Mouse (Mus musculus): ENCODE data around the gene Clasp1.

Clasp1 gene

GRCm38 (mm10) chr1:118388757-118389453 lies at the start of gene Clasp1:
Clasp1 (plus strand) TSS chr1:118389058.
- peak; percentile 94 to 95 for DNase-seq

DNA sequence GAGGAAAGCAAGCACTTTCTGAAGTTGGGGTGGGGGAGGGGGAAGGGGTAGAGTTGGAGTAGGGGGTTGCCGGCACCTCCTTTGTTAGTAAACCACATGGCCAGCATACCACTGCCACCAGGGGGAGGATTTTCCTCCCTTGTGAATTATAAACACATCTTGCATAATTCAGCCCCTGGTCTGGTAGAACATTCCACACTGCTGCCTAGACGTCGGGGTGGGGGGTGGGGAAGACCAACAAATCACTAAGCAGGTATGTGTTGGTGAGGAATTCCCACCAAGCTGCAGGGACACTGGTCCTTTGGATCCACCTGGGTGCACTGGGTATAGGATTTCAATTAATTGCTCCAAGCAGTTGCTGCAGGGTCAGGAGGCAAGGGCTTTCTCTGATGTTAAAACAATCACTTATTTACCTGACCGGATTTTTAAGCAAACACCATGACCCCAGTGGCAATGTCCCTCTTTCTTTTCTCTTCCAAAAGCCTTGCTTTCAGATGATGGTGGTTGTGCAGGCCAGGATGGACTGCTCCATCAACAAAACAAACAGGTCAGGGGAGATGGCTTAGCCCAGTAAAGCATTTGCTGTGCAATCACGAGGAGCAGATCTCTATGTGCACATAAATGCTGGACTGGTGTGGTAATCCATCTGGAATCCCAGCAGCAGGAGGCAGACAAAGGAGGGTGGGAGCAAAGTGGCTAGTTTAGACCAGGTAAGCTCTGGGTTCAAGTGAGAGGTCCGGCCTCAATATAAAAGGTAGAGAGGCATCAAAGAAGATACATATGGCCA lies 45.0 kb upstream of the Clasp1 start:
- no peak for DNase-seq

GRCm38 (mm10) chr1:118349922-118350321 lies 38.9 kb upstream of the Clasp1 start:
- DNase-seq: no peak

- DNase-seq: no peak
Observed at GRCm38 (mm10) chr1:118359071-118359761, 29.6 kb upstream of the Clasp1 start.

- peak; percentile 5 to 12 for DNase-seq
Observed at GRCm38 (mm10) chr1:118367970-118368369, 20.9 kb upstream of the Clasp1 start.

GRCm38 (mm10) chr1:118368721-118369461 lies 20.0 kb upstream of the Clasp1 start:
- DNase-seq: no peak

DNA sequence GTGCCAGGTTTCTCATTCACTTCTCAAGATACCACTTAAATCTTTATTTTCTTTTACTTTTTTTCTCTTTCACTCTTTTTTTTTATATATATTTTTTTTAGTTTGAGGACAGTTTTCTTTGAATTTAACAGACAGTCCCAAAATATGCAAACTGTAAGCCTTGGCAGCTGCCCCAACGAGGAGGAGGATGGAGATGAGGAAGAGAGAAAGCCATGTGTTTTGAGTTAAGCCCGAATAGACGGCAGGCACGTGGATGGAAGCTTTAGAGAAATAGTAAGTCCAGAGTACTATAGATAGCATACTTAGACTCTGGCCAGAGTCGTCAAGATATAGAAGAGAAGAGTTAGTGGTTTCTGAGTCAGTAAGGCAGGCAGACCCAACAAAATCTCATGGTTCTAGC lies 11.1 kb upstream of the Clasp1 start:
- no peak for DNase-seq

GRCm38 (mm10) chr1:118380105-118380786 lies 8.6 kb upstream of the Clasp1 start:
- no peak for DNase-seq

- peak; percentile 67 to 70 for DNase-seq
Observed at GRCm38 (mm10) chr1:118388127-118388756, 616 bp upstream of the Clasp1 start.

GRCm38 (mm10) chr1:118389454-118390265 lies 802 bp downstream of the Clasp1 start:
- DNase-seq: peak in 1 of 2 experiments; percentile 75

GRCm38 (mm10) chr1:118390266-118390660 lies 1.4 kb downstream of the Clasp1 start:
- DNase-seq: no peak

DNA sequence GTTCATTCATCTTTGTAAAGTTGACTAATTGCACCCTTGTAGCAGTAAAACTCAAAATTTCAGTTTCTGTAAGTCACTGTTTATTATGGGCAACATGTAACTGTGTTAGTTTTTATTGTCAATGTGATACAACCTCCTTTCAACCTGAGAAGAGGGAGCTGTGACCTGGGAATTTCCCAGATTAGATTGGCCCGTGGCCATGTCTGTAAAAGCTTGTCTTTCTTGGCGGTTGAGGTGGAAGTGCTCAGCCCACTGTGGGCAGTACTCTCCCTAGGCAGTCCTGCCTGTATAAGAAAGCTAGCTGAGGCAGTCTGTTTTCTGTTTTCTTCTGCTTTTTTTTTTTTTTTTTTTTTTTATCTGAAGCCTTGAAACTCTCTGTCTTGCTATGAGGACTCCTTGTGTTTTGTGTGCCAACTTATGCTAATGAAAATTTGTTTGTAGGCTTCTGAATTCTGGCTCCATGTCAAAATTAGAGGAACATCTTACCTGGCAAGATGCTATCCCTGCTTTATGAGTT lies 2.1 kb downstream of the Clasp1 start:
- no peak for DNase-seq

DNA sequence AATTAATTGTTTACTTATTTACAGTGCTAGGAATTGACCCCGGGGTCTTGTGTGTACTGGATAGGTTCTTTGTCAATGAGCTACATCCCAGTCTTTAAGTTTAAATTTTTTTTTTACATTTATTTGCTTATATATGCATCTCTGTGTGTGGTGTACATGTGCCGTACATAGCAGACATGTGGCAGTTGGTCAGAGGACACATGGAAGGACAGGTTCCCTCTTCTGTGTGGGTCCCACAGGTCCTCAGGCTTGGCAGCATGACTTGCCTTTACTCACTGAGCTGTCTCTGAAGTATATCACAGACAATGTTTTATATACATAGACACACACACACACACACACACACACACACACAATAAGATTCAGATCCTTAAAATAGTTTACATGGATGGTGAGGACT lies 3.4 kb downstream of the Clasp1 start:
- no peak for DNase-seq

DNA sequence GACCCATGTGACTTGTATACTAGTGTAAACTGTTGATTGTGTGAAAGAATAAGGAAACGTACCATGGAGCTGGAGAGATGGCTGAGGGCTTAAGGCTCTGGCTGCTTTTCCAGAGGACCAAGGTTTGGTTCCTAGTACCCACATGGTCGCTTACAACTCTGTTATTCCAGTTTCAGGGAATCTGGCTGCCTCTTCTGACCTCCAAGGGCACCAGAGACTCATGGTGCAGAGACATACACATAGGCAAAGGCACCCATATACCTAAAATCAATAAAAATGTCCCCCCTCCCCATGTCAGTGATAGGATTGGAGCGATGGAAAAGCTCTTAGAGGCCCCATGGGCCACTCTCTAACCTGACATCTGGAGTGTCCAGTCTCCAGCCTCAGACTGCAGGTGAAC lies 5.1 kb downstream of the Clasp1 start:
- DNase-seq: no peak

- DNase-seq: no peak
Observed at GRCm38 (mm10) chr1:118397866-118398265, 9.0 kb downstream of the Clasp1 start.

DNA sequence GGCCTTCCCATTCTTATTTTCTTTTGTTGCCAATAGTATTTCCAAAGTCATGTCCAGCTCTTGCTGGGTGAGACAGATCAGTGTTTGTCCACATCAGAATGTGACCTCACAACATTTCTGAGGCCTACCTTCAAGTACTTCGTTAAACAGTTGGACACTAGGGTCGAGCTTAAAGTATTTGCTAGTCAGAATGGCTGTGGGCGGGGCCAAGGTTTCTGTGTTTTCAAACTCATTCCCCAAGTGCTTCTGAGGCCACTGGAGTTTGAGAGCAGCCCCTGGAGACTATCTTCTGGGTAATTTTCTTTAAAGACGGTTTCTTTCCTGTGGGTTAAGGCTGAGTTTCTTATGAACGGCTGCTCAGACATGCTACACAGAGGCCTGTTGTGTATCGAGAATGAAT lies 9.7 kb downstream of the Clasp1 start:
- DNase-seq: no peak

GRCm38 (mm10) chr1:118399625-118400310 lies 10.9 kb downstream of the Clasp1 start:
- no peak for DNase-seq

- no peak for DNase-seq
Observed at GRCm38 (mm10) chr1:118401991-118402390, 13.1 kb downstream of the Clasp1 start.

GRCm38 (mm10) chr1:118402556-118402955 lies 13.7 kb downstream of the Clasp1 start:
- DNase-seq: no peak

DNA sequence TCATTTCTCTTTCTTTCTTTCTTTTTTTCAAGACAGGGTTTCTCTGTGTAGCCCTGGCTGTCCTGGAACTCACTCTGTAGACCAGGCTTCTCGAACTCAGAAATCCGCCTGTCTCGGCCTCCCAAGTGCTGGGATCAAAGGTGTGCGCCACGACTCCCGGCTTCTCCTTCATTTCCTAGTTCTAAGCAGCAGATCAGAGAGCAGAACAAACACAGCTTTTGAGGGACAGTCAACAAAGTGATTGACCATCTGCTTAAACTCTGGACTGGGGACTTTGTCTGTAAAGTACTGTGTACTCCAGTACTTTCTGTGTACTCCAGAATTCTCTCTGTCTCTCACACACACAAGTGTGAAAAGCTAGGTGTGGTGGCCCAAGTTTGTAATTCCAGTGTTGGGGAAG lies 14.1 kb downstream of the Clasp1 start:
- DNase-seq: no peak

All from thymus, postnatal 36 days (tissue).